Mouse (Mus musculus) brain, embryonic 14.5 days (tissue): Measurements from ENCODE around the gene 4921536K21Rik.

ENCODE experiments used
- CTCF ChIP-seq: fragments of 200-500 bp; IDR thresholded peaks from 2 replicates; pipeline ENCODE4 v1.5.1; 2012; ENCODE audit warnings: inconsistent platforms, mild to moderate bottlenecking, moderate library complexity, borderline replicate concordance; ENCODE audit not compliant: insufficient read depth, insufficient read length; ENCODE audit errors: extremely low read depth
- POLR2A ChIP-seq: fragments of 200-500 bp; IDR thresholded peaks from 2 replicates; pipeline ENCODE4 v1.6.1; 2012; ENCODE audit warnings: mild to moderate bottlenecking, inconsistent platforms, borderline replicate concordance; ENCODE audit not compliant: poor library complexity, insufficient read depth, insufficient read length, severe bottlenecking; ENCODE audit errors: extremely low read depth

- no peak for TF ChIP-seq POLR2A
- TF ChIP-seq CTCF, result peak; percentile 95
These were observed 19.4 kb upstream of the 4921536K21Rik start, which contains the start of gene Slc35e4 for GRCm38 (mm10) chr11:3914109-3914840.
